Mouse (Mus musculus) layer of hippocampus, postnatal 25 days (tissue): ENCODE data around the gene Ccser2. TPM values are rescaled to one million over a fixed set of nuclear protein-coding genes. Genes with fewer than 3 reads are reported as not detected.
"Not testable (repeated sequence)": the region's sequence is repeated elsewhere in the genome, so short reads cannot be mapped to it uniquely, and the experiment has no call there.

Source experiments
- DNase-seq, 2 experiments: peaks; one replicate each; pipeline ENCODE4 v3.0.0; 2022; ENCODE audit warnings: mixed read lengths in 2 of 2, low spot score in 1 of 2; ENCODE audit errors: extremely low spot score in 1 of 2
- total RNA-seq, 2 experiments: library from RNA; stranded (reverse); gene quantifications; 2 replicates each; pipeline ENCODE4 v1.2.3; 2021

Gene Ccser2
- total RNA-seq: 10 to 100 TPM; 78.8 to 84.9 TPM

DNA sequence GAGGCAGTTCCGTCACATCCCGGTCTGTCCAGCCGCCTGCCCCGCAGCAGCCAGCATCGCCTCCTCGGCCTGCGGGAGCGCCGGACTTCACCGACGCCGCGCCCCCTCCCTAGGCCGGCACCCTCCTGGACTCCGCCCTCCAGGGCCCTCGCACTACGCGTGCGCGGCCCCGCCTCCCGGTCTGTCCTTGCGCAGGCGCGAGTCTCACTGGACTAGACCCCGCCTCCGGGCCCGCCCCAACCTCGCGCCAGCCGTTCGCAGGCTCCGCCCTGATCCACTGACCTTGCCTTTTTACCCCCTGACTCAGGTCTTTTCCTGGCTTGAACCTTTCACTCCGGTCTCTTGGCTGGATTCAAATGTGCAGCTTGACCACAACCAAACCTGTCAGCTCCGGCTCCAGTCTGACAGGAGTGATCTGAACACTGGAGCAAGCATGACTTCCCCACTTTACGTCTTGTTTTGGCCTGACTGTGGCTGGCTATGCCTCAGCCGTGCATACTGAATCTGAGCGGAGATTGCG, at the start of gene Ccser2:
TSS of gene Ccser2 (minus strand) at position 150 of the 520 bp plus-strand sequence.
- peak; percentile 95 to 96 for DNase-seq

DNA sequence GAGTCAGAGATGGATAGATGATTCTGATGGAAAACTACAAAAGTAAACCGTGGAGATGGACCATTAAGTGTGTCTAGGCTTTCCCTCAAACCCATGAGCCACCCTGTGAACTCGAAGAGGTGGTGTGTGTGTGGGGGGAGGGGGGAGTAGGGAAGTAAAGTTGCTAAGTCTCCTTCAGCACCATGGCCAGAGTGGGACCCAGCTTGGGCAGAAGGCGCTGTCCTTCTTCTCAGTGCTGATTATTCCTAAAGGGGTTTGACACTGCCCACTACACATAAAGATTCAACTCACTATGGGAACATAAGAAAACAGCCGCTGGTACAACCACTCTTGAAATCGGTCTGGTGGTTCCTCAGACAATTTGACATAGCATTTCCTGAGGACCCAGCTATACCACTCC, 47.3 kb upstream of the Ccser2 start:
- DNase-seq: no peak

DNA sequence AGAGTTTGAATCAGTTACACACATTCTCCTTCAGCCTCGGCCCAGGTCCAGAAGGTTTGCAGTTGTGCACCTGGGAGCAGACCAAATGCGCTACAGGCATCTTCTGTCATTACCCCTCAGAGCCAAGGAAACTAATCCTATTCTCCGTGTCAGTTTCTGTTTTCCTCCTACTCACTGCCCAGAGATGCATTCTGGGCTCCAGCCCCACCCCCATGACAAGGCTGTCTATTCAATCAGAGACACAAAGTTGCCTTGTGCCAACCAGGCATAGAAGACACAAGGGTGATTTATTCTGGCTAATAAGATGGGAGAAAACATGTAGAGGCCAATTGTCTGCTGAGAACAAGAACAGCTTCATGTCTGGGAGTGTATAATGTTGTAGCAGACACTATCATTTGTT, 45.1 kb upstream of the Ccser2 start:
- no peak for DNase-seq

DNA sequence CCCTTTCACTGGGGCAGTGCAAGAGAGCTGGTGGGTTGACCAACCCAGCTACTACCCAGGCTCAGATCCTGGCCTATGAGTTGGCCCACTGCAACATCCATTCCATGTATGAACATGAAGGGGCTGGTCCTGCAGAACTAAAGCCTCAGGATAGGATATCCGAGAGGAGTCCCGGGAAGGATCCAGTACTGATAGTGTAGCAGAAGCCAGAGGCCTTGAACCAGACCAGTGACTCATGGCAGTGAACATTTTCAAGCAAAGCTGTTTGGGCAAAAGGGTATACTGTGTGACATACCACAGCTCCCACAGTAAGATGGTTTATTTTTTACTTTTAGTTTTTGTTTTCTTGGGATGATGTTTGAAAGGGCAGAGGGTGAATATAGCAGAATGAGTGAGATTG, 41.1 kb upstream of the Ccser2 start:
- DNase-seq: no peak

DNA sequence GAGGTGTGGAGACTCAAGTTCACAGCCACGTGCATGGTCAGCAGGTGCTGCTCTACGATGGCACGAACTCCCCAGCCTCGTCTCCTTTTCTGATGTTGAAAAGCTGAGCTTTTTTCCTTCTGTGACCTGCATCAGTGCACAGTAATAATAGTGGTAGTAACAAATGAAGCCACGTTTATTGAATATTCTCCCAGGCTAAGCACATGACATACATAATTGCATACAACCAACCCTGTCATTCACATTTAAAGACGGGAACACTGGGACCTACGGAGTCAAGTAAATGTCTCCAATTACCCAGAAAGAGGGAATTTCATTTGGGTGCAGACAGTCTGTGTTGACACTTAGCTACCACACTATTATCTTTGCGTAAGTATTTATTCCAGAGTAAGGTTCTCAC, 37.9 kb upstream of the Ccser2 start:
- DNase-seq: no peak

DNA sequence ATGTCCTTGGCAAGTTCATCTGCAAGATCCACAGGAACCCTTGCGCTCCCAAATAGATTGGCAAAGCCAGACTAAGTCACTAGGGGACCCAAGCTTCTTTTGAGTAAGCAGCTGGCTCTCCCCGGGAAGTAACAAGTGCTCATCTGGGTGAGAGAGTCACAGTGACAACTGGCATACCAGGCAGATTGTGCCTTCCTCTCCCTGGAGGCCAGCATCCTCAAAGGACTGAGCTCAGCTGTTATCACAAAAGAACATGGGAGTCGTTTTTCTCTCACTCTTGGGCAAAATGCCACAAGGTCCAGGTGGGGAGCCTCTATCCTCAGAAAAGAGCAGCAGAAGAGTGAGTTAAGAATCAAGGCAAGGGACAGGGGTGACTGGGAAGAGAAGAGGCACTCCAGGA, 37.3 kb upstream of the Ccser2 start:
- DNase-seq: no peak

DNA sequence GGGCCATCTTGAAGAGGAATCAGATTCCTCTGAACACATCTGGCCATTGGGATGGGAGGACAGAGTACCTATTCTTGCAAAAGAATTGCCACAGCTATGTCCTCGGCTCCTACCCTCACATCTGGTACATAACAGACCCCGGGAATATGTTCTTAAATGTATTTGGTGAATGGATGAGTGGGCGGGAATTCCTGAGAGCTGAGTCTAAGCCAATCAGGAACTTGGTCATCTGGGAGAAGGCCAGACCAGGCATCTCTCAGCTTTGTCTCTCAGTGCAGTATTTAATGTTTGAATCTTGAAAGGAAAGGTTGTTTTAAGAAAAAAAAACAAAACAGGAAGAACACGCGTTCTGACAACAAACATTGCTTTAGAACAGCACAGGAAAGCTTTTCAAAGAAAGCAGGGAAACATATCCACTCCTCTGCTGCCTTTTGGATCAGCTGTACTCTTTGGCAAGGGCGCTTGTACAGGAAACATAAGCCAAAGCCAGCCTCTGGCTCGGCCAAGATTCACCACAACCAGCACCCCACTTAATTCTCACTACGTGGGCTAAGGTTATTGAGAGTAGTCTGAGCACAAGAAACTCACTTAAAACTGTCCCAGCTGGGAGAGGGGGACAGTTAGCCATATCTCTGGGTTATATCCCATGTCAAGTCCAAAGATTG, 35.0 kb upstream of the Ccser2 start:
- DNase-seq: no peak

DNA sequence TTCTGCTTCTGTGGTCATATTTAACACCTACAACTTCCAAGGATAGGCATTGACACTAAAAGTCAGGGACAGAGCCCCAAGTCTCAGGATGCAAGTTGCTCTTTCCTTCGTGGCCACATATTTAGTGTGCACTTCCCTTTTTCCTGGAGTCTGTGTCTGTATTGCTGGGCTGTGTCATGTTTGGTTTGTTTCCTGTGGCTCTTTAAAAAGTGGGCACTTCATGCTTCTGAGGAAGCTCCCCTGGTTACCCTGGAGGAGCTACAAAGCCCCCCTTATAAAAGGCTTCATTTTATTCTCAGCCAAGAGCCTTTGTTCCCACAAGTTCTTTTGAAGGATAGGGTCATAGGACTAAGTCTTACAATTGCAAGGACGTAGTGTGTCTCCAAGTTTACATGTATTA, 34.3 kb upstream of the Ccser2 start:
- DNase-seq: no peak

DNA sequence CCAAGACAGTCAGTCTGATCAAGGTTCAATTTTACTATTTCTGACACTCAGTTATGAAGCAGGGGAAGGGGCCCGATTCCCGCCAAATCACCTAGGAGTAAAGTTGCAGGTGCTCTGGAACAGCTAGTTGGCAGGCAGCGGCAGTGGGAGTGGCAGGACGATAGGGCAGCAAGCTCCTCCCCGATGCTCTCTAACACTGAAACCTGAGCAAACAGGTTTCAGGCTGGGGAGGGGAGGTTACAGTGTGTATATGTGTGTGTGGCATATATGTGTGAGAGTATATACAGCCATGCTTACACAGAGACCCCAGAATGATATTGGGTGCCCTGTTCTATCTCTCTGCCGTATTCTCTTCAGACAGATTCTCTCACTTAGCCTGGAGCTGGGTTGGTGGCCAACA, 32.2 kb upstream of the Ccser2 start:
- DNase-seq: not testable (repeated sequence)

DNA sequence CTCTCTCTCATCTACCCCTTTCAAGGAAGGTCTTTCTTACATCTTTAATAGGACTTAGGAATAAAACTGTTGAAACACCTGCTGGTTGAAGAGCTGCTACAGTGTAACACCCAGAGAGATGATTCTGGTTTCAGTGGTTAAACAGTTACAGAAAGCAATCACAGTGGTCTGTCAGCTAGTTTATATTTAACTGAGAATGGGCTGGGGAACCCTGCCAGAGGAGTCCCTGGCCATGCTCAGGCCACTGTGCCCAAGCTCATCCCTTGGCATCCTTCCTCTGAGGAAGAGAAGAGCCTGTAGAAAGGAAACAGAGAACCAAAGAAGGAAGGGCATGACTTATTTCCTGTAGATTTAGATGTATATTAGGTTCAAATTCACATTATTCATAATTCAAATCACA, 21.2 kb upstream of the Ccser2 start:
- no peak for DNase-seq

DNA sequence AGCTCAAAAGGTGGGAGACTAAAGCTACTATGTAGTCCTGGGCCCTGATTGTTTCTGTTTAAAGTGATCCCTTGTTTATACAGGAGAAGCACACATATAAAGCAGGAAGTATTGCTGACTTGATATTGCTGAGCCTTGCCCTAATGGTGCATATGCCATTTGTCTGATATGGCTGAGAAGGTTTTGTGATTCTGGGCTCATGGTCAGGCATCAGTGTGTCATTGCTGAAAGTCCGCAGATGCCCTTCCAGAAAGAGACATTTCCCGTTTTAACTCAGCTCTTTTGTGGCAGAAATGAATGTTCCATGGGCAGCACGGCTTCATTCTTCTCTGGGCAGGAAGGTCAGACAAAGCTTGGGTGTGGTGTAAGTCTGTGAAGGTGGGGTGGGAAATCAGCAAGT, 17.1 kb upstream of the Ccser2 start:
- no peak for DNase-seq

DNA sequence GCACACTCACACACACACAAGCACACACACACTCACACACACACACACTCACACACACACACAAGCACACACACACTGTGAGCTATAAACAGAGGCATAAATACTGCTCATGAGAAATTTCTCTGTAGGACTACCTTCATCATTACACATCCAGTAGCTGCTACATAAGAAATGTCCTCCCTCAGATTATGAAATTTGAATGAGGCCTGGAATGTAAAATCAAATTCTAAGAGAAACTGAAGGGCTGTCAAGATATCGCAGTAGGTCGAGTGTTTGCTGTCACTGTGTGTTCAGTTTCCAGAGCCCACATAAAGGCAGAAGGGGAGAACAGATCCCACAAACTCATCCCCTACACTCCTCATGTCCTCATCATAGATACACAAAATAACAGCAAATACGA, 6.4 kb upstream of the Ccser2 start:
- DNase-seq: no peak

DNA sequence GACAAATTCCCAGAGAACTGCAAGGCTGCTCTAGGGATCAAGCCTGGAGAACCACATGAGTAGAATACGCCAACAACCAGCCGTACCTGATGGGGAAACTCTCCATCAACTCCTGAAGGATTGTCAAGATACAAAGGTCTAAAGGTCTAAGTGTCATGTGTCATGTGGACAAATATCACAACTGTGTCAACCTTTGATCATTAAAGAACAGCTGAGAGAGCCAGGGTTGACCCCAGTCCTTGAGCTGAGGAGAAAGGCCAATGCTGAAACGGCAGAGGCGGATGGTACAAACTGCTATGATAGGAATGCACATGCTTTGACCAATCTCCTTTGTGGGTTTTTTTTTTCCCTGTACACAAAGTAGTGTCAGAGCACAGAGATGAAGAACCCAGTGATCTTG, 2.6 kb upstream of the Ccser2 start:
- DNase-seq: no peak

DNA sequence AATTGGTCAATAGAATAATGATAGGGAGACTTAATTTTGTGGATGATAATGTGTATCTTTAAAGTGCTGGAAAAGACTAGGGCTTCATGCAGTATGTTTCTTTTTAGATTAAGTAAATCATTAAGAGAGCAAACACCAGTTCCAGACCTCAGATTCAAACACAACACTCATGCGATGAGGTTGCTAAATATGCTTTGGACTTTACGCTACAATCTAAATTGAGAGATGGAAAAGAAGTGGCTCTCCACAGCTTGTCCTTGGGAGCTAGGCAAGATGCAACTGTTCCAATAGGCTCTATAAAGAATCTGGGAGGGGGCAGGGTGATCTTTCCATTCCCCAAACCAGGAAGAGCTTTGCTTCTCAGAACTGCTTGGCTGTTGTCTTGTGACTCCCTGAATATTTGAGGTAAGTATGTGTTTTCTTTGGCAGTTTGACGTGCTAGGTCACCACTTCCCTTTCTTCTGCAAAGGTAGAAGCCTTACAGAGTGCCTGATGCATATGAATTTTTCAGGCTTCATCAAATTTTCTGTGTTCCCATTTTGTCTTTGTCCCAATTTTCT, 1.4 kb upstream of the Ccser2 start:
- no peak for DNase-seq

DNA sequence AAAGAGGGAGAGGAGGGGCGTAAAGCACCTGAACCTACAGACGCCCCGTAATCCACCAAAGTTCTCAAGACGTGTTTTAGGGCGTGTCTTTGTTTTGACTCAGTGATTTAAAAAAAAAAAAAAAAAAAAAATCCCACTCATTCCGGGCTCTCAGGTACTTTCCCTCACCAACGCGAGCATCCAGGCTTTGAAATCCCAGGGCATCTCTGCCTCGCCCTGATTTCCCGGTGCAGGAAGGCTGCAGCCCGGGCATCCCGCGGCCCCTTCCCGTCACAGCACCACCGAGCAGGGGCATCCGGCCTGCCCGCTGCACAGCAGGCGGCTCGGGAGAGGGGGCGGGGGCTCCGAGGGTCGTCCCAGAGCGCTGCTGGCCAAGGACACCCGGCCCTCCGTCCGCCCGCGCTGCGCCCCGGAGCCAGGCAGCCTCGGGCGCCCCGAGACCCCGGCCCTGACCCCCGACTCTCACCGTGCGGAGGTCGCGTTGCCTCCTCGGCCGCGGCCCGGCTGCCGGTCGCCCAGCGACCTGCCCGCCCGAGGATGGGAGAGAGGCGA, 425 bp downstream of the Ccser2 start:
- peak in 1 of 2 experiments; percentile 27 for DNase-seq

DNA sequence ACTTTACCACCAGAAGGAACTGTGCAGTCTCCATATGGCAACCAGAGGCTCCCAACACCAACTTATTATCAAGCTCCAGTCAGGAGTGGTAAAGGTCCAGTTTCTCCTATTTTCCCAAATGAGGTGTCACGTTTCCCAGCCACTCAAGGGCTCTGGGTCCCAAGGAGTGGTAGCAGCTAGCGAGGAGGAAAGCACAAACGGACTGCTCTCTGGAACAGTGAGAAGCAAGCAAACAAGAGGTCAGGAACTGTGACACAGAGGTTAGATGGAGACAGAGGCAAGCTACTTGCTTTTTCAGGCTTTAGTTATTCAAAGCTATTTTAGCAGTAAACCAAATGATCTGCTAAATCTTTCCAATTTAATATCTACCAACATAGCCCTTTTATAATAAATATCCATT, 3.2 kb downstream of the Ccser2 start:
- no peak for DNase-seq

DNA sequence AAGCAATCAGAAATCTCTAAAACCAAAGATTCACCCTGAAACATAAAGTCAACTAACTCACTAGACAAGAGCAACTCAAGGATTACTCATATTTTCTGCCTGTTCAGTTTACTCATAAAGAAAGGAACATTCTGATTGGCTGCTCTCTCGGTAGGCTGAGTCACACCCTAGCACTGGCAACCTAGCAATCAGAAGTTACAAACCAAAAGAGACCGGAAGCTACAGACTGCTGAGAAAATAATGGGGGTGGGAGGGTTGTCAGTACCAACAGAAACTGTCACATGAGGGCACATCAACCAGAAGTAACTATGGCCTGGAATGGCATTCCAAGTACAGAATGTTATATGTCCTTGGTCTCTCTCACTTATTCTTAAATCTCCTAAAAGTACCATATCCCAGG, 6.1 kb downstream of the Ccser2 start:
- DNase-seq: no peak

DNA sequence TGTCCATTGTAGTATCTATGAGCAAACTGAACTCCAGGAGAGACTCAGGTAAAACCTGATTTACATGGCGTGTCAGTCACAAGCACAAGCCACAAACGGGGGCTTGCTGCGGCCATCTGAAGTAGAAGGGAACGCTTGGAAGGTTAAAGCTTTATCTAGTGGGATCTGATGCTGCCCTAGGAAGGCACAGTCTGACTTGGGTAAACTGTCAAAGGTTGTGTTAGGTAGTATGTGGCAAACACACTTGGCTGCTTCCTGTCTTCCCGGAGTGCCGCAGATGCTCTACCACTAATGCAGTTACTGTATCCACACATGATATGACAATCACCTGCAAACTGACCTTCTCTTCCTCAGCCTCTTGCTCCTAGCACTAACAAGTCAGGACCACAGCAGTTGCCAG, 10.9 kb downstream of the Ccser2 start:
- DNase-seq: no peak

DNA sequence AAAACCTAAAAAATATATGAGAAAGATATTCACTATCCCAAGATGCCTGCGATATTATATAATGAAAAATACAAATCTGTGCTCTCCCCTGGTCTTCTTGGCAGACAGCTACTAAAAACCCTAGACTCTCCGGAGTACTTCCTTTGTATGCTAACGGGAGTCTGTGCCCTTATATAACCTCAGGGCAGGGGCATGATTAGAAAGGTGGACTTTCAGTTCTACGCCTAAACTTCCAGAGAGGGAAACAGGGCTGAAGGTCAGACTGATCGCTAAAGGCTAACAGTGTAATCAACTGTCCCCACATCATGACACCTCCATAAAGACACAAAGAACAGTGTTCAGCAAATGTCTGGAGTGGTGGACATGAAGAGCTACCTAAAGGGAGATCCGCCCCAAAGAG, 11.3 kb downstream of the Ccser2 start:
- DNase-seq: no peak

DNA sequence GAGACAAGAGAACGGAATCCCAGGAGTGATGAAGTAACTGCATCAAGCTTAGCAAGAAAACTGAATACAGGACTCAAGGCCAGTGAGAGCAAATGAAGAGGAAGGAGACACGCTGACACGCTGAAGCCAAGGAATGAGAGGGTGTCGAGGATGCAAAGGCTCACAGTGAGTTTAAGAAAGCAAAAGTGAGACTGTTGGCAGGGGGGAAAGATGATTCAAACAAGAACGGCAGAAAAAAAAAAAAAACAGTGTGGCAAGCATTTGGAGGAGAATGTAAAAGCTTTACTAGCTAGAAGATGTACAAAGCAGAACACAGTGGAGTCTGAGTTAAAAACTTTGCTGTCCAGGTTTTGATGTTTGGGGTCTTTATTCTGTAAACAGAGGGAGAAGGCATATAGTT, 11.9 kb downstream of the Ccser2 start:
- no peak for DNase-seq

DNA sequence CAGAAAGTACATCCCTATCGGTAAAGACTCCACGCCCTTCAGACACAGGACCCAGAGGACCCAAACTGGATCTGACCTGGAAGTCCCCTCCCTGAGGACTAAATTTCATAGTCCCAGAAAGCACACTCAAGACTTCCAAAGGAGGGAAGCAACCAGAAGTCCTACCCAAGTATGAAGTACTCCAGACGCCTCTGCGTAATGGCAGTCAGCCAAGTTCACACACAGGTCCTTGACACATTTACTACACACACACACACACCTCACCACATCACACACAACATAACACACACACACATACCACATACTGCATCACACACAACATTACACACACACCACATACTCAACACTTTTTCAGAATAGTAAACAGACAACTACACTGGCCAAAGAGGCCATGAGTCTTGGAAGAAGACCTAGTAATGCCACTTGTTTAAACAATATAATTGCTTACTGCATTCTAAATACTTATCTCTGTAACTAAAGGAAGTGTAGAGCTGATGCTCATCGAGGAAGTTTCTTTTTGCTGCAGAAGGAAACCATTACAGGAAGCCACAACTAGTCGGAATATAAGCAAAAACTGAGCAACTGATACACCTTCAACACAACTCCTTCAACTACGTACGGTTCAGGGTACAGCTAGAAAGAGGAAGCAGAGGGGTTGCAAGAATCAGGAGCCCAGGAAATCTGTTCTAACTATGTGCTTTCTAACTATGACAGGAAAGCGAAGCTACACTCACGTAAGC, 15.7 kb downstream of the Ccser2 start:
- no peak for DNase-seq
